Mouse (Mus musculus): ENCODE results near the gene Ptprn. TPM values are rescaled to one million over a fixed set of nuclear protein-coding genes. Genes with fewer than 3 reads are reported as not detected.

Ptprn gene
- total RNA-seq, 4 experiments from 2014 or later: 0.07 to 0.31 (median 0.08) TPM; not detected in 1

Small RNA genes within 50 kb of the gene (microRNA-seq; reads per million reads assigned to microRNA genes)
- gene Gm27943: not detected

Other genes with a start within 250 kb of the Ptprn start
- 1 to 10 TPM; 4.3 to 5.7 (median 4.7) TPM for gene Nhej1, start 139.3 kb downstream of the Ptprn start, total RNA-seq (2022)
- gene Slc23a3, start 130.6 kb downstream of the Ptprn start, total RNA-seq (2022): under 1 TPM in 2 of 4 experiments, not detected in 2; 0.22 to 0.27 TPM
- gene Cnppd1, start 121.8 kb downstream of the Ptprn start, total RNA-seq (2022): 10 to 100 TPM; 15.6 to 18.5 (median 15.9) TPM
- gene Retreg2, start 121.7 kb downstream of the Ptprn start, total RNA-seq (2022): 10 to 100 TPM in 1 of 4 experiments, 1 to 10 TPM in 3; 7.6 to 10.3 (median 9.2) TPM
- gene Zfand2b, start 95.9 kb downstream of the Ptprn start, total RNA-seq (2022): 10 to 100 TPM; 14.1 to 20.1 (median 15.3) TPM
- 10 to 100 TPM; 18.4 to 20.8 (median 19.1) TPM for gene Abcb6, start 84.1 kb downstream of the Ptprn start, total RNA-seq (2022)
- gene Ankzf1, start 72.4 kb downstream of the Ptprn start, total RNA-seq (2022): 1 to 10 TPM; 3.4 to 5.9 (median 4.2) TPM
- 100 to 1,000 TPM in 3 of 4 experiments, 10 to 100 TPM in 1; 98.1 to 122 (median 111) TPM for gene Atg9a, start 72.3 kb downstream of the Ptprn start, total RNA-seq (2022)
- gene Glb1l, start 53.7 kb downstream of the Ptprn start, total RNA-seq (2022): 1 to 10 TPM in 2 of 4 experiments, under 1 TPM in 2; 0.73 to 2.3 (median 1.3) TPM
- gene Stk16, start 53.7 kb downstream of the Ptprn start, total RNA-seq (2022): 10 to 100 TPM; 15.2 to 20.5 (median 19.6) TPM
- 1,000 to 10,000 TPM; 1,243 to 1,380 (median 1,348) TPM for gene Tuba4a, start 44.6 kb downstream of the Ptprn start, total RNA-seq (2022)
- not detected for gene A630095N17Rik, start 32.4 kb downstream of the Ptprn start, total RNA-seq (2022)
- gene Dnajb2, start 28.1 kb downstream of the Ptprn start, total RNA-seq (2022): 10 to 100 TPM; 84.3 to 97.1 (median 85.1) TPM
- gene Resp18, start 13.9 kb upstream of the Ptprn start, total RNA-seq (2022): not detected
- gene Dnpep, start 53.5 kb upstream of the Ptprn start, total RNA-seq (2022): 10 to 100 TPM; 38.7 to 46.5 (median 44.1) TPM
- gene Des, start 95.8 kb upstream of the Ptprn start, total RNA-seq (2022): 1,000 to 10,000 TPM; 2,187 to 2,605 (median 2,481) TPM
- gene Speg, start 110.8 kb upstream of the Ptprn start, total RNA-seq (2022): 100 to 1,000 TPM; 283 to 320 (median 317) TPM
- gene Gmppa, start 171.4 kb upstream of the Ptprn start, total RNA-seq (2022): 10 to 100 TPM; 41.1 to 50.3 (median 42.8) TPM
- gene Asic4, start 185.9 kb upstream of the Ptprn start, total RNA-seq (2022): not detected
- 1 to 10 TPM; 2.0 to 3.5 (median 2.5) TPM for gene Chpf, start 214.8 kb upstream of the Ptprn start, total RNA-seq (2022)
- gene Tmem198, start 215.0 kb upstream of the Ptprn start, total RNA-seq (2022): not detected
- 10 to 100 TPM; 22.2 to 38.4 (median 28.3) TPM for gene Obsl1, start 241.9 kb upstream of the Ptprn start, total RNA-seq (2022)
- gene Inha, start 242.6 kb upstream of the Ptprn start, total RNA-seq (2022): 1 to 10 TPM in 3 of 4 experiments, under 1 TPM in 1; 0.59 to 2.0 (median 1.5) TPM